Mouse (Mus musculus) stomach, postnatal 0 days (tissue): Measurements from ENCODE around the gene Gm6525.

Source experiments
- CTCF ChIP-seq: IDR thresholded peaks from 2 replicates; pipeline ENCODE4 v1.5.1; 2016; ENCODE audit warnings: antibody characterized with exemption, low read depth, mild to moderate bottlenecking, moderate library complexity
- EP300 ChIP-seq: optimal IDR thresholded peaks from 2 replicates; pipeline ENCODE3; 2016; ENCODE audit warnings: antibody characterized with exemption

DNA sequence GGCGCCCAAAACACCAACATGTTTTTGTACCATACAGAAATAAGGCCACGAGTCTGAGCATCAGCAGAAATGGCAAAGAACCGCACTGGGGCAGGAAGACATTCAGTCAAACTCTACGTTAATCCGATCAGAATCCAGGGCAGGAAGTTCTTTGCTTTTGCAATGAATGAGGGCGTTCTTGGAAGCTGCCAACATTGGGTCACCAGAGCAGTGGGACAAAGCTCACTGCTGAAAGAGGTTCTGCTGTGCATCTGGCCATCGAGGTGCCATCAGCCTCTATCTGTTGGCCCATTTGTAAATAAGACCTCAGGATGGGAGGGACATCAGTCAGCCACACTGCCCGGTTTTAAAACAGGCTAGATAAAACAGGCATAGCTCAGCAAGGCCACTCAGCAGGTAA is 7.2 kb downstream of the Gm6525 start:
- TF ChIP-seq CTCF: no peak
- TF ChIP-seq EP300: no peak
